Mouse (Mus musculus) monocyte, adult 2 months (primary cell): ENCODE measurements around the gene Slc45a2.
"Not testable (repeated sequence)": the region's sequence is repeated elsewhere in the genome, so short reads cannot be mapped to it uniquely, and the experiment has no call there.

Source experiments
- DNase-seq, 2 experiments: peaks; one replicate each; pipeline ENCODE4 v3.0.0; 2022; ENCODE audit warnings: low spot score in 2 of 2, low read depth in 1 of 2

Gene Slc45a2

GRCm38 (mm10) chr15:11000421-11000820 is at the start of gene Slc45a2:
Slc45a2 (plus strand) TSS chr15:11000721.
- DNase-seq = no peak

GRCm38 (mm10) chr15:10951951-10952759 is 48.4 kb upstream of the Slc45a2 start, which contains the start of gene C1qtnf3:
C1qtnf3 (plus strand) TSS chr15:10952332.
- DNase-seq = no peak

GRCm38 (mm10) chr15:10952760-10953305 is 47.7 kb upstream of the Slc45a2 start:
- DNase-seq = no peak

GRCm38 (mm10) chr15:10953465-10953864 is 47.1 kb upstream of the Slc45a2 start:
- DNase-seq = no peak

GRCm38 (mm10) chr15:10954381-10955016 is 46.0 kb upstream of the Slc45a2 start:
- DNase-seq = no peak

GRCm38 (mm10) chr15:10955156-10955555 is 45.4 kb upstream of the Slc45a2 start:
- no peak for DNase-seq

- DNase-seq = no peak
Measured at GRCm38 (mm10) chr15:10956706-10957105, 43.8 kb upstream of the Slc45a2 start.

- DNase-seq = no peak
Measured at GRCm38 (mm10) chr15:10959277-10960026, 41.1 kb upstream of the Slc45a2 start.

- DNase-seq = no peak
Measured at GRCm38 (mm10) chr15:10960267-10960666, 40.3 kb upstream of the Slc45a2 start.

- no peak for DNase-seq
Measured at GRCm38 (mm10) chr15:10962601-10963000, 37.9 kb upstream of the Slc45a2 start.

GRCm38 (mm10) chr15:10969439-10969838 is 31.1 kb upstream of the Slc45a2 start:
- DNase-seq = no peak

- DNase-seq = no peak
Measured at GRCm38 (mm10) chr15:10970777-10971176, 29.7 kb upstream of the Slc45a2 start.

GRCm38 (mm10) chr15:10977151-10977550 is 23.4 kb upstream of the Slc45a2 start:
- DNase-seq = no peak

- DNase-seq = no peak
Measured at GRCm38 (mm10) chr15:10980712-10981111, 19.8 kb upstream of the Slc45a2 start.

- DNase-seq = peak; percentile 34 to 76
Measured at GRCm38 (mm10) chr15:10981377-10982063, 19.0 kb upstream of the Slc45a2 start, which contains the start of gene Amacr. Amacr (plus strand) TSS chr15:10981756.

GRCm38 (mm10) chr15:10982064-10982435 is 18.5 kb upstream of the Slc45a2 start:
- DNase-seq = no peak

- DNase-seq = no peak
Measured at GRCm38 (mm10) chr15:10985756-10986155, 14.8 kb upstream of the Slc45a2 start.

GRCm38 (mm10) chr15:10986477-10986876 is 14.0 kb upstream of the Slc45a2 start:
- not testable (repeated sequence) for DNase-seq

- no peak for DNase-seq
Measured at GRCm38 (mm10) chr15:10990411-10990810, 10.1 kb upstream of the Slc45a2 start.

GRCm38 (mm10) chr15:10991566-10991965 is 9.0 kb upstream of the Slc45a2 start:
- DNase-seq = no peak

GRCm38 (mm10) chr15:10999832-11000231 is 689 bp upstream of the Slc45a2 start:
- DNase-seq = no peak
